Mouse (Mus musculus): ENCODE measurements around the gene Daxx.
"Not testable (repeated sequence)": the region's sequence is repeated elsewhere in the genome, so short reads cannot be mapped to it uniquely, and the experiment has no call there.

Daxx gene

GRCm38 (mm10) chr17:33902491-33902890 is 6.7 kb upstream of the Daxx start:
- no peak for DNase-seq (ENCODE audit: low read depth, low spot score)

DNA sequence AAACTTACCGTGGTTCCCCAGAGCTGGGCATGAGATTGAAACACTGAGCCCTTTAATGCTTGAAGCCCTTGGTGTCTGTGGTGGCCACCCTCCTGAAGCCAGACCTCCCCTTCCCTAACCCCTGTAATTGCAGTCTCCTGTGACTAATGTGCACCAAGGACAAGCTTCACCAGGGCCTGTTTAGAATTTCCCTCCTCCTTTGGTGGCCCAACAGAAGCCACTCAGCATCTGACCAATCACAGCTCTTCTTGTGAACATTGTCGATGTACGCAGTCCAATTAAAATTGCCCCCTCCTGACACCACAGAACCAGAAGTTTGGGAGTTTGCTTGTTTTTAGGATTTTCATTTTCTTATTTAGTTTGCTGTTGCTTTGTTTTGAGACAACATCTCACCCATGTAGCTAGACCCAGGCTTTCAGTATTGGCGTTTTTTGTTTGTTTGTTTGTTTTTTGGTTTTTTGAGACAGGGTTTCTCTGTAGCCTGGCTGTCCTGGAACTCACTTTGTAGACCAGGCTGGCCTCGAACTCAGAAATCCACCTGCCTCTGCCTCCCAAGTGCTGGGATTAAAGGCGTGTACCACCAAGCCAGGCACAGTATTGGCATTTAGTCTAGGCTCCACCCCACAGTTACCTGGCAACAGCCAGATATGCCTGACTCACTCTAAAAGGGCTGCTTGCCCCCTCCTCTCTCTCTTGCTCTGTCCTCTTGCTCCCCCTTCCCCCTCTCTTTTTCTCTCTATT is 5.1 kb upstream of the Daxx start:
- DNase-seq (ENCODE audit: low read depth, low spot score) = not testable (repeated sequence)

GRCm38 (mm10) chr17:33904835-33905234 is 4.4 kb upstream of the Daxx start, which contains the start of gene Platr17:
Platr17 (plus strand) TSS chr17:33905135.
- not testable (repeated sequence) for DNase-seq (ENCODE audit: low read depth, low spot score)

GRCm38 (mm10) chr17:33908331-33909076 is 710 bp upstream of the Daxx start:
- DNase-seq (ENCODE audit: low read depth, low spot score) = no peak

- no peak for DNase-seq (ENCODE audit: low read depth, low spot score)
Measured at GRCm38 (mm10) chr17:33909869-33910250, 646 bp downstream of the Daxx start.

DNA sequence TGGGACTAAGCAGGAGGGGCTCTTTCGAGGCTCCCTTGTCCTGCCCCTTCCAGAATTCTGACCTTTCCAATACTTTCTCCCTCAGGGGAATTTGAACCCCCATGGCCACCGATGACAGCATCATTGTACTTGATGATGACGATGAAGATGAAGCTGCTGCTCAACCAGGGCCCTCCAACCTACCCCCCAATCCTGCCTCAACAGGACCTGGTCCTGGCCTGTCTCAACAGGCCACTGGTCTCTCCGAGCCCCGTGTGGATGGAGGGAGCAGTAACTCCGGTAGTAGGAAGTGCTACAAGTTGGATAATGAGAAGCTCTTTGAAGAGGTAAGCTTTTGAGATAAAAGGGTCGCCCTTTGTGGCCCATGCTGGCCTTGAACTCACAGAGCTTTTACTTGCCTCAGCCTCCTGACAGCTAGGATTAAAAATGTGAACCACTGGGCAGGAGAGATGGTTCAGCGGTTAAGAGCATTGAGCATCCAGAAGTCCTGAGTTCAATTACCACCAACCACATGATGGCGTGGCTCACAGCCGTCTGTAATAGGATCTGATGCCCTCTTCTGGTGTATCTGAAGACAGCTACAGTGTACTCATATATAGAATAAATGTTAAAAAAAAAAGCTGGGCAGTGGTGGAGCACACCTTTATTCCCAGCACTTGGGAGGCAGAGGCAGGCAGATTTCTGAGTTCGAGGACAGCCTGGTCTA is 1.3 kb downstream of the Daxx start:
- DNase-seq (ENCODE audit: low read depth, low spot score) = no peak

- no peak for DNase-seq (ENCODE audit: low read depth, low spot score)
Measured at GRCm38 (mm10) chr17:33911052-33911812, 2.0 kb downstream of the Daxx start.

GRCm38 (mm10) chr17:33911813-33912414 is 2.7 kb downstream of the Daxx start:
- DNase-seq (ENCODE audit: low read depth, low spot score) = no peak

DNA sequence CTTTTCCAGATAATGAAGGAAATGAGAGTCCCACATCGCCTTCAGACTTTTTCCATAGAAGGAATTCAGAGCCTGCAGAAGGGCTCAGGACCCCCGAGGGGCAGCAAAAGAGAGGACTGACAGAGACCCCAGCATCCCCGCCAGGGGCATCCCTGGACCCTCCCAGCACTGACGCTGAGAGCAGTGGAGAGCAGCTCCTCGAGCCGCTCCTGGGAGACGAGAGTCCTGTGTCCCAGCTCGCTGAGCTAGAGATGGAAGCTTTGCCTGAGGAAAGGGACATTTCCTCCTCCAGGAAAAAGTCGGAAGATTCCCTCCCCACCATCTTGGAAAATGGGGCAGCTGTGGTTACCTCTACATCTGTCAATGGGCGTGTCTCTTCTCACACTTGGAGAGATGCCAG is 4.0 kb downstream of the Daxx start:
- DNase-seq (ENCODE audit: low read depth, low spot score) = no peak

- no peak for DNase-seq (ENCODE audit: low read depth, low spot score)
Measured at GRCm38 (mm10) chr17:33913905-33914304, 4.7 kb downstream of the Daxx start.

DNA sequence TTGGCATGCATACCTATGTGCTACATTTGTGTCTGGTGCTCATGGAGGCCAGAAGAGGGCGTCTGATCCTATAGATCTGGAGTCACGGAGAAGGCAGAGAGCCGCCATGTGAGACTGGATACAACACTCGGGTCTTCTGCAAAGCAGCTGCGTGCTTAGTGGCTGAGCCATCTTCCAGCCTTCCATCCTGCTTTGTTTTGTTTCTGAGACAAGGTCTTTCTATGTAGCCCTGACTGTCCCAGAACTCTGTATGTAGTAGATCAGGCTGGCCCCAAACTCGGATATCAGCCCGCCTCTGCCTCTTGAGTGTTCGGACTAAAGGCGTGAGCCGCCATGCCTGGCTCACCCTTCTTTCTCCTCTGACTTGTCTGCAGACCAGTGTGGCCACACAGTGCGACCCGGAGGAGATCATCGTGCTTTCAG is 5.8 kb downstream of the Daxx start:
- DNase-seq (ENCODE audit: low read depth, low spot score) = no peak

DNA sequence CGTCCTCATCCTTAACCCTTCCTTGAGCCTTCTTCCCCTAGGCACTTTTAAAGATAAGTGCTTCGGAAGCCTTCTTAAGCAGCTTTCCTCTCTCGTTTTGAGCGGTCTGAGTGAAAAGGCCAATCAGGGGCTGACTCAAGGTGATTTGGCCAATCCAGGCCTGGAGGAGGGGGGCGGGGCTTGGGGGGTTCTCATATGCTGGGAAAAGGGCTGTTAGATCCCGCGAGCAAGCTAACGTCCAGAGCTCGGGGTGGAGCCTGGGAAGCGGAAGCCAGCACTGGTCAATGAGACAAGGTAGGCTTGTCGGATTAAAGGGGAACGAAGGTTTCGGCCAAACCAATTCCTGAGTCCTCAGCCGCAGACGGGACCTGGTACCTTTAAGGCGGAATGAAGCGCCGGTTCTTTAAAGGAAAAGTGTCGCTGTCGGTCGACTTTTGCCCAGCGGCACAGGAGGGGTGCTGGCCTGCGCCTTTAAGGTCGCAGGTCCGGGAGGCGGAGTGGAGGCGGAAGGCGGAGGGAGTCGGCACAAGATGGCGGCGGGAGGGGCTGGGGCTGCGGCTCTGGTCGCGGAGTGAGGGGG is 6.5 kb downstream of the Daxx start, which contains the start of the genes Tapbp and Zbtb22:
Tapbp (plus strand) TSS at position 229 of the 580 bp plus-strand sequence.
Zbtb22 (plus strand) TSS at position 234 of the 580 bp plus-strand sequence.
- DNase-seq (ENCODE audit: low read depth, low spot score) = peak; percentile 99

- no peak for DNase-seq (ENCODE audit: low read depth, low spot score)
Measured at GRCm38 (mm10) chr17:33916294-33916693, 7.1 kb downstream of the Daxx start.

- no peak for DNase-seq (ENCODE audit: low read depth, low spot score)
Measured at GRCm38 (mm10) chr17:33916847-33917655, 7.8 kb downstream of the Daxx start.

GRCm38 (mm10) chr17:33917656-33918292 is 8.6 kb downstream of the Daxx start:
- no peak for DNase-seq (ENCODE audit: low read depth, low spot score)

GRCm38 (mm10) chr17:33918293-33919203 is 9.3 kb downstream of the Daxx start:
- no peak for DNase-seq (ENCODE audit: low read depth, low spot score)

- no peak for DNase-seq (ENCODE audit: low read depth, low spot score)
Measured at GRCm38 (mm10) chr17:33919351-33920281, 10.4 kb downstream of the Daxx start.

Measured in telencephalon, adult 2 months (tissue).